Mouse (Mus musculus) thymus, adult 2 months (tissue): ENCODE results near the gene Cdk17.

Experiments
- CTCF ChIP-seq: fragments of 200-500 bp; IDR thresholded peaks from 2 replicates; pipeline ENCODE4 v1.5.1; 2012; ENCODE audit warnings: mild to moderate bottlenecking, control low read depth, low read length, moderate library complexity, borderline replicate concordance; ENCODE audit not compliant: control insufficient read depth, poor library complexity, insufficient read depth; ENCODE audit errors: extremely low read depth
- POLR2A ChIP-seq: fragments of 200-500 bp; IDR thresholded peaks from 2 replicates; pipeline ENCODE4 v1.6.1; 2012; ENCODE audit warnings: mild to moderate bottlenecking, low read length, control low read depth, moderate library complexity; ENCODE audit not compliant: control insufficient read depth, poor library complexity, insufficient read depth; ENCODE audit errors: extremely low read depth

- TF ChIP-seq POLR2A = no peak
- TF ChIP-seq CTCF = no peak
Measured at GRCm38 (mm10) chr10:93293621-93294020, 132.9 kb downstream of the Cdk17 start.
